Mouse (Mus musculus): ENCODE results near the gene Clec18a.
A peak's percentile ranks its signal among the peaks of the same experiment; 100 is the strongest.

DNA sequence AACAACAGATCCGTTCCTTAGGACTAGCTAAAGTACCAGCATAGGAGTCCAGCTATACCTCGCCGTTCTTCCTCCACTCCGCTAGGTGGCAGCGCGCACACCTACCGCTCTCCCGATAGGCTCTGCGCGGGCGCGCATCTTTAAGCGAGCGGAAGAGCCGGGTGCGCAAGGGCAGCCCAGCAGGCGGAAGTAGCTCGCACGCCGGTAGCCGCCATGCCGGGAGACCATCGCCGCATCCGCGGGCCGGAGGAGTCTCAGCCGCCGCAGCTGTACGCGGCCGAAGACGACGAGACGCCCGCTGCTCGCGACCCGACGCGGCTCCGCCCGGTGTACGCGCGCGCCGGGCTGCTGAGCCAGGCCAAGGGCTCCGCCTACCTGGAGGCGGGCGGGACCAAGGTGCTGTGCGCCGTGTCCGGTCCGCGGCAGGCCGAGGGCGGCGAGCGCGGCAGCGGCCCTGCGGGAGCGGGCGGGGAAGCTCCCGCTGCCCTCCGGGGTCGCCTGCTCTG lies 36.0 kb downstream of the Clec18a start, which contains the start of gene Exosc6:
- peak; percentile 97 for TF ChIP-seq CTCF (IDR thresholded peaks at IDR 0.05; ENCODE audit: low read depth)
- TF ChIP-seq EP300 (IDR thresholded peaks at IDR 0.05; ENCODE audit: low read depth): no peak
